Mouse (Mus musculus): ENCODE measurements around the gene Mical3. TPM values are rescaled to one million over a fixed set of nuclear protein-coding genes. Genes with fewer than 3 reads are reported as not detected.
A peak's percentile ranks its signal among the peaks of the same experiment; 100 is the strongest.

Gene Mical3
- 100 to 1,000 TPM; 114 to 127 TPM for total RNA-seq (2021)
- polyA plus RNA-seq (2012; rRNA removed) = 52.1 and 69.0 TPM in 2 replicates
- long read RNA-seq, partial matches to known transcripts = 5 of 23 reads
- long read RNA-seq, other reads (novel, unspliced or antisense) = 18 of 23 reads

- Histone ChIP-seq H3K27ac (no peak within 1 kb of the TSS; the same call in 1 of the 2 replicates), H3K79me2 (replicated peaks; ENCODE audit: control insufficient read depth, insufficient read depth, low read length) (no peaks in the 10 kb centered on the region), H3K36me3 (ENCODE audit: control insufficient read depth, insufficient read depth, low read length) (no peaks in the 10 kb centered on the region), H3K27me3 (ENCODE audit: control insufficient read depth, insufficient read depth, low read length) (no peaks in the 10 kb centered on the region), H3K4me1 (ENCODE audit: control insufficient read depth, insufficient read depth, low read length) (no peaks in the 10 kb centered on the region; the same call in 1 of the 2 replicates), H3K9ac (ENCODE audit: low read depth, low read length) (0 out of 2 replicates have a peak within 1 kb of the TSS, but pooled peaks have one; percentile 37), H3K4me3 (peak within 1 kb of the TSS; percentile 45)
- no peak for TF ChIP-seq EP300 (IDR thresholded peaks at IDR 0.05; ENCODE audit: insufficient read depth, low read depth, low read length)
- no peak for TF ChIP-seq CTCF (IDR thresholded peaks at IDR 0.05)
- TF ChIP-seq POLR2A (IDR thresholded peaks at IDR 0.05; ENCODE audit: insufficient read depth, low read depth, low read length) = no peak
- no peak for DNase-seq
- intact Hi-C loops (cut with DNase I) = loop anchor here (1.0 to 2.0 kb wide), 3 partner anchors 48 to 159 kb away; no protein-coding TSS in a partner anchor
- 13% methylated on average over 17 of the region's 17 CpGs for WGBS
Measured at GRCm38 (mm10) chr6:121130773-121131172, at the start of gene Mical3. TSS of gene Mical3 (minus strand) at chr6:121130999.

- no peak overlapping the region for H3K27ac ChIP-seq
- 72% methylated on average over 7 of the region's 7 CpGs for WGBS
- H3K27me3 ChIP-seq (ENCODE audit: control insufficient read depth, insufficient read depth, low read length) = no peaks in the 10 kb centered on the region
- DNase-seq = no peak
- intact Hi-C loops (cut with DNase I) = loop anchor here (1.0 to 5.0 kb wide), 6 partner anchors 49 to 281 kb away; partner anchors contain the start of genes Bid and Mical3
- TF ChIP-seq CTCF (IDR thresholded peaks at IDR 0.05) (no peak), POLR2A (IDR thresholded peaks at IDR 0.05; ENCODE audit: insufficient read depth, low read depth, low read length) (no peak), EP300 (IDR thresholded peaks at IDR 0.05; ENCODE audit: insufficient read depth, low read depth, low read length) (no peak)
- H3K79me2 ChIP-seq (replicated peaks; ENCODE audit: control insufficient read depth, insufficient read depth, low read length) = no peaks in the 10 kb centered on the region
- H3K36me3 ChIP-seq (ENCODE audit: control insufficient read depth, insufficient read depth, low read length) = no peaks in the 10 kb centered on the region
- H3K4me3 ChIP-seq = no peak overlapping the region
- no peak overlapping the region for H3K9ac ChIP-seq (ENCODE audit: low read depth, low read length)
- H3K4me1 ChIP-seq (ENCODE audit: control insufficient read depth, insufficient read depth, low read length) = peaks cover 3% of the 10 kb centered on the region
Measured at GRCm38 (mm10) chr6:121179846-121180245, 49.0 kb upstream of the Mical3 start.

- Histone ChIP-seq H3K27me3 (ENCODE audit: control insufficient read depth, insufficient read depth, low read length) (no peaks in the 10 kb centered on the region), H3K4me1 (ENCODE audit: control insufficient read depth, insufficient read depth, low read length) (no peaks in the 10 kb centered on the region; the same call in 1 of the 2 replicates), H3K27ac (peak overlapping the region; percentile 40; the same call in 1 of the 2 replicates), H3K4me3 (no peak overlapping the region), H3K36me3 (ENCODE audit: control insufficient read depth, insufficient read depth, low read length) (no peaks in the 10 kb centered on the region), H3K9ac (ENCODE audit: low read depth, low read length) (no peak overlapping the region), H3K79me2 (replicated peaks; ENCODE audit: control insufficient read depth, insufficient read depth, low read length) (no peaks in the 10 kb centered on the region)
- WGBS = 45% methylated on average over 7 of the region's 7 CpGs
- DNase-seq = peak in 1 of 2 experiments; percentile 24
- intact Hi-C loops (cut with DNase I) = loop anchor here (1.0 to 5.0 kb wide), 6 partner anchors 48 to 280 kb away; partner anchors contain the start of genes Bid and Mical3
- TF ChIP-seq EP300 (IDR thresholded peaks at IDR 0.05; ENCODE audit: insufficient read depth, low read depth, low read length) (0 out of 2 replicates have a peak, but pooled peaks have one; percentile 29), POLR2A (IDR thresholded peaks at IDR 0.05; ENCODE audit: insufficient read depth, low read depth, low read length) (no peak), CTCF (IDR thresholded peaks at IDR 0.05) (peak; percentile 82)
Measured at GRCm38 (mm10) chr6:121178700-121179358, 48.0 kb upstream of the Mical3 start.

- Histone ChIP-seq H3K4me1 (ENCODE audit: control insufficient read depth, insufficient read depth, low read length) (no peaks in the 10 kb centered on the region; the same call in 1 of the 2 replicates), H3K79me2 (replicated peaks; ENCODE audit: control insufficient read depth, insufficient read depth, low read length) (no peaks in the 10 kb centered on the region), H3K27ac (no peak overlapping the region), H3K36me3 (ENCODE audit: control insufficient read depth, insufficient read depth, low read length) (no peaks in the 10 kb centered on the region), H3K9ac (ENCODE audit: low read depth, low read length) (no peak overlapping the region), H3K27me3 (ENCODE audit: control insufficient read depth, insufficient read depth, low read length) (no peaks in the 10 kb centered on the region), H3K4me3 (no peak overlapping the region)
- WGBS = 74% methylated on average over 7 of the region's 7 CpGs
- TF ChIP-seq POLR2A (IDR thresholded peaks at IDR 0.05; ENCODE audit: insufficient read depth, low read depth, low read length) (no peak), CTCF (IDR thresholded peaks at IDR 0.05) (no peak), EP300 (IDR thresholded peaks at IDR 0.05; ENCODE audit: insufficient read depth, low read depth, low read length) (no peak)
- intact Hi-C loops (cut with DNase I) = loop anchor here (5.0 kb wide), 2 partner anchors 65 to 260 kb away; partner anchors contain the start of gene Bid
- no peak for DNase-seq
Measured at GRCm38 (mm10) chr6:121177118-121177708, 46.4 kb upstream of the Mical3 start.

- WGBS = 86% methylated on average over 4 of the region's 4 CpGs
- Histone ChIP-seq H3K27ac (no peak overlapping the region), H3K36me3 (ENCODE audit: control insufficient read depth, insufficient read depth, low read length) (no peaks in the 10 kb centered on the region)
Measured at GRCm38 (mm10) chr6:121176731-121177098, 45.9 kb upstream of the Mical3 start.

More at GRCm38 (mm10) chr6:121176731-121177098, 45.9 kb upstream of the Mical3 start:
- Histone ChIP-seq H3K79me2 (replicated peaks; ENCODE audit: control insufficient read depth, insufficient read depth, low read length) (no peaks in the 10 kb centered on the region), H3K4me1 (ENCODE audit: control insufficient read depth, insufficient read depth, low read length) (no peaks in the 10 kb centered on the region; the same call in 1 of the 2 replicates), H3K27me3 (ENCODE audit: control insufficient read depth, insufficient read depth, low read length) (no peaks in the 10 kb centered on the region), H3K9ac (ENCODE audit: low read depth, low read length) (no peak overlapping the region), H3K4me3 (no peak overlapping the region)
- intact Hi-C loops (cut with DNase I) = loop anchor here (5.0 kb wide), 2 partner anchors 64 to 259 kb away; partner anchors contain the start of gene Bid
- TF ChIP-seq EP300 (IDR thresholded peaks at IDR 0.05; ENCODE audit: insufficient read depth, low read depth, low read length) (no peak), POLR2A (IDR thresholded peaks at IDR 0.05; ENCODE audit: insufficient read depth, low read depth, low read length) (no peak)
- DNase-seq = no peak
